Mouse (Mus musculus) 416B (cell line): Measurements from ENCODE around the gene Polr3c.
"Not testable (repeated sequence)": the region's sequence is repeated elsewhere in the genome, so short reads cannot be mapped to it uniquely, and the experiment has no call there.

Experiments
- DNase-seq: peaks from one replicate; pipeline ENCODE4 v3.0.0; 2011; ENCODE audit warnings: low read depth

Polr3c gene

GRCm38 (mm10) chr3:96675171-96675570 is 52.3 kb downstream of the Polr3c start:
- peak; percentile 32 for DNase-seq

DNA sequence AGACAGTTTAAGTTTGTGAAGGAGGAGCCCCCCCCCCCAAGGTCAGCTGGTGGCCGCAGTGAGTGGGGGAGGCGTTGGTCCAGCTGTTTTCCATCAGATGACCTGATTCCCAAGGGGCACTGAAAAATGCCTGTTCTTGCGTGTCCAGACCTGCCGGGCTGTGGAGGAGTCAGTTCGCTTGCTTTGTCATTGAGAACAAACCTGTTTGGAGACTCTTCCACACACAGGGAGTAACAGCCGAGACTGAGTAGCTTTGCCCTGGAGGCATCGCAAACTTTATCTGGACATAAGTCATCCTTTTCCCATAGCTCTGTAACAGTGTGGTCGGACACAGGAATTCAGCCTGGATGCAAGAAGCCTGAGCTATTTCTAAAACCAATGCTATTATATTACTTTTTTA is 53.0 kb downstream of the Polr3c start:
- no peak for DNase-seq

GRCm38 (mm10) chr3:96673514-96673913 is 53.9 kb downstream of the Polr3c start:
- DNase-seq = no peak

DNA sequence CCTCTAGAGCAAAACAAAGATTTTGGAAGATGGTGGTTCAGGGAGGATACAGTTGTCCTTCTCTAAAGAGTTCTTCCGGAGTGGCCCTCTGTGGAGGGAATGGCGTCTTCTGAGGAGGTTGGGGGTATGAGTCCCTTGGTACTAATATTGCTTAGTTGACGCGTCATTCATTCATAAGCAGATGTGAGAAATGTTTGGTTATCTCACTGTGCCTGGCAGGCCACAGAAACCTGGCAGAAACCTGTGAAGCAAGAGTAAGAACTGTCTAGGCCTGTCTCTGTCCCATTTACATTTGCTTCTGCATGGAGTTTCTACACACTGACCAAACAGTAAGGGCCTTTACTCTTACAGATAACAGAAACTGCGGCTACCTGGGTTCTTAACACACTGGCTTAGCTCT is 55.9 kb downstream of the Polr3c start:
- no peak for DNase-seq

- DNase-seq = peak; percentile 95
Measured at GRCm38 (mm10) chr3:96669727-96670468, 57.5 kb downstream of the Polr3c start, which contains the start of gene Ankrd35. Gene Ankrd35 (plus strand): TSS chr3:96670131.

GRCm38 (mm10) chr3:96668424-96669067 is 58.9 kb downstream of the Polr3c start:
- peak; percentile 17 for DNase-seq

- peak; percentile 71 for DNase-seq
Measured at GRCm38 (mm10) chr3:96667316-96667715, 60.1 kb downstream of the Polr3c start.

DNA sequence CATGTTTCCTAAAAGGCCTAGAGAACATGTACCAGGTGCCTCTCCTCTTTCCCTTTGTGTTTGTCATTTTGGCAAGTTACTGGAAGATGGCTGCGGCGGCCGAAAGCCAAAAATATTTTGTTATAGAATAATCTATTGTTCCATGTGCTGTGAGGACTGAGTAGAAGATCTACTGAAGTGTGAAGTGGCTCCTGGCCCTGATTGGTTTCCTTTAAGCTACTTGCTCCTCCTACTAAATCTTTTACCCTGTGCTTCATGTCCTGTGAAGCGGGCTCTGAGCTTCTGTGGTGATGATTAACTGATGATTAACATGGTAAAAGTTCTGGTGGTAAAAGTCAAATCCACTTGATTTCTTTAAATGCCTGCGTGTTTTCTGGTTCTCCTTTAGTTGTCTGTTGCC is 60.5 kb downstream of the Polr3c start:
- DNase-seq = no peak

- not testable (repeated sequence) for DNase-seq
Measured at GRCm38 (mm10) chr3:96665732-96666363, 61.6 kb downstream of the Polr3c start.

DNA sequence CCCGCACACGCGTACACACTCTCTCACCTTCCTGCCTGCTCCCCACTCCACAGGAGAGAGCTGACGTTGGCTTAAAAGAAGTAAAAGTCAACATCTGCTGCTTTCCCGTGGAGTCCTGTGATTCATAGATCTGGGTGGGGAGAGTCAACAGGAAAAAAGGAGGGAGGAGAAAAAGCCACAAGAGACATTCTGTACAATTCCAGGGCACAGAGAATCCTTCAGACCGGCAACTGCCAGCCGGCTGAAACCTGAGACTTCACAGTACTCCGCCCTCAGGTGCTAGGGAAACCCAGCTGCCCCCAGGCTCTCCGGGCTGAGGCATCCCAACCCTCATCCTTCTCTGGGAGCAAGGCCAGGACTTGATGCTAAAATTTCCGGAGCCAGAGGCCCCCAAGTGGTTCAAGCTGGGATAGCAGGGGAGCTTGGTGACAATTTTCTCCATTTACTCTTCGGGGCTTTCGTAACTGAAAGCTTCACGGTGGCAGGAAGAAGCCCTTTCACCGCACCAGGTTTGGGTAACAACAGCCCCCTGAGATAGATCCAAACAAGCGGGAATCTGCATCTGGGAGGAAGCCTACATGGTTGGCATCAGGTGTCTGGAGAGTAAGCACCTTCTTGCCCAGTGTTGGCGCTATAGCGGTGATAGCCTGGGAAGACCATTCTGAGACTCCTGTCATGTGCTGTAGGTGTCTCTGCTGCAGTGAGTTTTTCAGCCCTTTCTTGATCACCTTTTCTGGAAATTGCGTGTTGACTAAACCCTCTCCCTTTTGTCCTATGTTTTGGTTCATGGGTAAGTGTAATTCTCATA is 63.8 kb downstream of the Polr3c start:
- peak; percentile 76 for DNase-seq

- no peak for DNase-seq
Measured at GRCm38 (mm10) chr3:96662731-96663316, 64.6 kb downstream of the Polr3c start.
